Mouse (Mus musculus) testis, adult 2 months (tissue): ENCODE data around the gene Parp12. TPM values are rescaled to one million over a fixed set of nuclear protein-coding genes. Genes with fewer than 3 reads are reported as not detected.

Experiments used
- H3K27ac ChIP-seq: fragments of 200-500 bp; 2 replicates; pipeline ENCODE4 v1.5.1; 2012; ENCODE audit warnings: low read depth, low read length; ENCODE audit not compliant: control insufficient read depth, insufficient read depth
- H3K27me3 ChIP-seq: fragments of 200-500 bp; 2 replicates; pipeline ENCODE4 v1.6.1; 2012; ENCODE audit warnings: mild to moderate bottlenecking, low read length, moderate library complexity; ENCODE audit not compliant: control insufficient read depth, insufficient read depth
- H3K36me3 ChIP-seq: fragments of 200-500 bp; 2 replicates; pipeline ENCODE4 v1.6.1; 2012; ENCODE audit warnings: mild to moderate bottlenecking, low read length; ENCODE audit not compliant: control insufficient read depth, insufficient read depth
- H3K4me1 ChIP-seq: fragments of 200-500 bp; 2 replicates; pipeline ENCODE4 v1.6.1; 2012; ENCODE audit warnings: low read length; ENCODE audit not compliant: control insufficient read depth, insufficient read depth
- H3K4me3 ChIP-seq: fragments of 200-500 bp; 2 replicates; pipeline ENCODE4 v1.5.1; 2012; ENCODE audit warnings: low read depth, mild to moderate bottlenecking, low read length, moderate library complexity, mixed read lengths; ENCODE audit not compliant: control insufficient read depth
- CTCF ChIP-seq: fragments of 200-500 bp; IDR thresholded peaks from 2 replicates; pipeline ENCODE4 v1.5.1; 2012; ENCODE audit warnings: low read depth, mild to moderate bottlenecking, inconsistent platforms, low read length, moderate library complexity; ENCODE audit not compliant: control insufficient read depth, insufficient read depth, insufficient replicate concordance
- POLR2A ChIP-seq: fragments of 200-500 bp; IDR thresholded peaks from 2 replicates; pipeline ENCODE4 v1.6.1; 2012; ENCODE audit warnings: low read depth, mild to moderate bottlenecking, inconsistent platforms, low read length, moderate library complexity; ENCODE audit not compliant: control insufficient read depth
- polyA plus RNA-seq: library from polyadenylated mRNA; depleted of rRNA; stranded (reverse); fragments of >200 nt; gene quantifications from 2 replicates; pipeline ENCODE4 v1.2.3, GENCODE M21; 2012

Parp12 gene
- polyA plus RNA-seq, 1 experiment = 23.1 TPM

DNA sequence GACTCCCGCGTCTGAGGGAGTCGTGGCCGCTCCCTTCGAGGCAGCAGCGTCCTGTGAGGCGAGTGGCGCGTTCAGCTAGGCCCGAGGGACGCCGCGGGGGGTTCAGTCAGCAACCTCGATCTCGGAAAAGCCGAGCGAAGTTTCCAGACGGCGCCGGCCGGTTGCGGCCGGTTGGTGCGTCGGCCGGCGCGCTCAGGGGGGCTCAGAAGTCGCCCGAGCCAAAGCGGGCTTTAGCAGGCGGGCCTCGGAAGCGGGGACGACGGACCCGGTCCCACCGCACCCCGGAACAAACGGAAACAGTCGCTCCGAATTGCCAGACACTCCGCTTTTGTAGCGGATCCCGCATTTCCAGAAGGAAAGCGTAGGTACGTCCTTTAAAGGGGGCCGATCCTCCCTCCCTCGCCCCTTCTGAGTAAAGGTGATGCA is 320 bp upstream of the Parp12 start:
- H3K4me3 ChIP-seq = peak overlapping the region; percentile 98
- H3K27me3 ChIP-seq = no peaks in the 10 kb centered on the region
- H3K27ac ChIP-seq = peak overlapping the region; percentile 97
- H3K4me1 ChIP-seq = peaks cover 8% of the 10 kb centered on the region
- H3K36me3 ChIP-seq = no peaks in the 10 kb centered on the region; the same call in 1 of the 2 replicates
- TF ChIP-seq CTCF (no peak), POLR2A (peak; percentile 53)

DNA sequence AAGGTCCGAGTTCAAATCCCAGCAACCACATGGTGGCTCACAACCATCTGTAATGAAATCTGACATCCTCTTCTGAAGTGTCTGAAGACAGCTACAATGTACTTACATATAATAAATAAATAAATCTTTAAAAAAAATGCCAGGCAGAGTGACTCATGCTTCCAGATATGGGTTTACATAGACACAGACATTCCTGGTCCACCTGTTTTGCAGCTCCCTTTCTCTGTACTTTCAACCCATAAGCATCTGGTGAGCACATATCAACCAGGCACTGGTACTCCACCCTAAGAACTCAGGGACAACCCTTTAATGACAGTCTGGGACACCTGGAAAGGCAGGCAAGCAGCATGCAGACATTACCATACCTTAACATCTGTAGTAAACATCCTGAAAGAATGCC is 2.7 kb downstream of the Parp12 start:
- no peaks in the 10 kb centered on the region for H3K27me3 ChIP-seq
- no peak overlapping the region for H3K27ac ChIP-seq
- H3K4me3 ChIP-seq = no peak overlapping the region
- no peaks in the 10 kb centered on the region; the same call in 1 of the 2 replicates for H3K36me3 ChIP-seq
- H3K4me1 ChIP-seq = peaks cover 8% of the 10 kb centered on the region
- TF ChIP-seq CTCF = no peak
- TF ChIP-seq POLR2A = no peak

DNA sequence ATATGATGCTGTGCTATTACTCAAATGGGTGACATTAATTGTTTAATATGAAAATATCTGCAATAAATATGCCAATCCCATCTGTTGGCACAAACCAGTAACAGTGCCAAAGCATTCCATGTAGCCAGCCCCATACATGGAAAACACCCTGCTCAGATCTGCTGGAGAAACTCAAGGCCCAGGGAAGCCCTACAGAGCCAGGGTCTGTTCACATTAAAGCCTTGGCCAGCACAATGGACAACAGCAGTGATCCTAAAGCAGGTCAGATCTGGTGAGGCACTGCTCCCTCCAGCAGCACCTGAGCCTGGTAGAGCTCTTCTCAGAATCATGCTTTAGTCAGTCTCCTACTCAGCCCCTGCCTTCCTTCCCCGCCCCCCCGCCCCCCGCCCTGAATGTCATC is 5.0 kb downstream of the Parp12 start:
- H3K4me1 ChIP-seq = peaks cover 8% of the 10 kb centered on the region

DNA sequence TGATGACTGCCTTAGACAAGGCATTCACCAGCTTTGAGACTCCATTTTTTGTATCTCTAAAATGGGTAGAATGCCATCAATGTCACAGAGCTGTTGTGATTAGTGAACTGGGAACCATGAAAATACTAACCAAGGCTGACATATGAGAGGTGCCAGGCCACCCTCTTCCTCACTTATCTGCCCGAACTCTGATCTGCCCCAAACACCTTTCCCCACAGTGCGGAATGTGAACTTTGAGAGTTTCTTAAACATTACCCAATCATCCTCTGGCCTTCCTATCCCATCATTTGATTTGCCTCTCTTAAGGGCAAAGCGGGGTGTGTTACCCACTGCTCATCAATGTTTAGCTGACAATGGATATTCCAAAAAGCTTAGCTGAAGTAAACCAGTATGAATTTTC is 5.4 kb downstream of the Parp12 start:
- TF ChIP-seq POLR2A = no peak
- no peak for TF ChIP-seq CTCF
- Histone ChIP-seq H3K27me3 (no peaks in the 10 kb centered on the region), H3K4me3 (no peak overlapping the region), H3K27ac (no peak overlapping the region), H3K4me1 (peaks cover 8% of the 10 kb centered on the region), H3K36me3 (no peaks in the 10 kb centered on the region; the same call in 1 of the 2 replicates)

More for the DNA sequence above, 5.0 kb downstream of the Parp12 start:
- no peaks in the 10 kb centered on the region for H3K27me3 ChIP-seq
- H3K36me3 ChIP-seq = no peaks in the 10 kb centered on the region; the same call in 1 of the 2 replicates
- H3K27ac ChIP-seq = no peak overlapping the region
- no peak overlapping the region for H3K4me3 ChIP-seq
- TF ChIP-seq POLR2A = no peak
- no peak for TF ChIP-seq CTCF

DNA sequence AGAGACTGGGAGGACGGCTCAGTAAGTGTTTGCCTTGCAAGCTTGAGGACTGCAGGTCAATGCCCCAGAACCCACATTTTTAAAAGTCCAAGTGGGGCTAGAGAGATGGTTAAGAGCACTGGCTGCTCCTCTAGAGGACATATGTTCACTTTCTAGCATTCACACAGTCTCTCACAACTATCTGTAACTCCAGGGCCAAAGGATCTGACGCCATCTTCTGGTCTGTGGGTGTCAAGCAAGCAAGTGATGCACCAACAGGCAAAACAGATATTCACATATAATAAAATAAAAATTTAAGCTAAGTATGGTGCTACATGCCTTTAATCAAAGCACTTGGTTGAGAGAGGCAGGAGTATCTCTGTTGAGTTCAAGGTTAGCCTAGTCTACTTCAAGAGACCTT is 11.3 kb downstream of the Parp12 start:
- no peaks in the 10 kb centered on the region for H3K27me3 ChIP-seq
- no peak overlapping the region for H3K27ac ChIP-seq
- H3K36me3 ChIP-seq = no peaks in the 10 kb centered on the region
- no peaks in the 10 kb centered on the region for H3K4me1 ChIP-seq
- H3K4me3 ChIP-seq = no peak overlapping the region
- no peak for TF ChIP-seq CTCF

DNA sequence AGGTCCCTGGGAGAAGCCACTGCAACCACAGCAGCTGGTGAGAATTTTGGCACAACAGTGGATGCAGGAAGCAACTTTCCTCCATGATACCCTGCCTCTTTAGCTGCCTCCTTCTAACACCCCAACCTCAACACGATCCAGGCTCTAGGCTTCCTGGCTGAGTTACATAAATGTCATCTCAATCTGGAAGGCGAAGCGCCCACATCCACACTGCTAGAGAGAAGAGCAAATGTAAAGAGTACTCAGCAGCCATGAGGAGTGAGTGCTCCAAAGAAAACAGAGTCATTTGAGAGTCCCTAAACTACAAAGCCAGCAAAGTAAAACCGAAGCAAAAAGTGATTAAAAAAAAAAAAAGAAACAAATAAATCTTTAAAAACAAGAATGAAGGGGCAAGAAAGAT is 13.5 kb downstream of the Parp12 start:
- H3K4me1 ChIP-seq = no peaks in the 10 kb centered on the region
- no peak overlapping the region for H3K4me3 ChIP-seq
- no peak overlapping the region for H3K27ac ChIP-seq
- H3K27me3 ChIP-seq = no peaks in the 10 kb centered on the region
- TF ChIP-seq CTCF (no peak), POLR2A (no peak)
- no peaks in the 10 kb centered on the region for H3K36me3 ChIP-seq

DNA sequence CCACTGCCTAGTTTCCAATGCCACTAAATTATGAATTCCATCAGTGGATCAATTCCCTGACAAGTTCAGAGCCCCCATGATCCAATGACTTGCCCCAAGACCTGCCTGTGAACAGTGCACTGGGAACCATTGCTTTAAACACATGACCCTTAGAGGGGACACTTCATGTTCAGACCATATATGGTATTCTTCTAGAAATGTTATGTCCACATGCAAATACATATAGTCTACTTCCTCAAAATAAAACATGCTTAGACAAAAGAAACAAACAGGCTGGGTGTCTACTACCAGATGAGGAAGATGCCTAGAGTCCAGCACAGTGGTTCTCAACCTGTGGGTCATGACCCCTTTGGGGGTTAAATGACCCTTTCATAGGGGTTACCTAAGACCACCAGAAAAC is 41.7 kb downstream of the Parp12 start:
- Histone ChIP-seq H3K36me3 (no peaks in the 10 kb centered on the region), H3K27ac (no peak overlapping the region), H3K4me3 (no peak overlapping the region), H3K4me1 (no peaks in the 10 kb centered on the region), H3K27me3 (no peaks in the 10 kb centered on the region)
- no peak for TF ChIP-seq CTCF
- TF ChIP-seq POLR2A = no peak

DNA sequence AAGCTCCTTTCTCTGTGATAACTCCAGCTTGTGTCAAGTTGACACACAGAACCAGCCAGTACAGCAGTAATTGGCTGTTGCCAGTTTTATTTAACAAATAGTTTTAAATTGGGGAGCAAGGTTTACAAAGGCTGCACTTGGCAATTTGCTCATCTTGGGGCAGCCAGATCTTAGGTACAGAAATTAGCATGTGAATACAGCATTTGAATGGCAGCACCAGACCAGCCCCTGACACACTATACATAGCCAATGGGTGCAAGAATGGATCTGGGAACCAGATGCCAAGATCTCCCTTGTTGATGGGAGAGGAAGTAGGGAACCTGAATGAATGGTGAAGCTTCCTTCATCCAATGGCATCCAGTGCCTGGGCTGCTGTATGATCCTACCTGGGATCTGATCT is 44.0 kb downstream of the Parp12 start:
- TF ChIP-seq POLR2A (no peak), CTCF (no peak)
- Histone ChIP-seq H3K27me3 (no peaks in the 10 kb centered on the region), H3K27ac (no peak overlapping the region), H3K4me1 (no peaks in the 10 kb centered on the region), H3K36me3 (no peaks in the 10 kb centered on the region), H3K4me3 (no peak overlapping the region)
